10 mouse cellular contexts compared by ENCODE assay signal in genomic region chrX:58490861-58491260, GRCm38 (mm10).
DNase-seq lines count a peak whose midpoint lies in the region; ATAC-seq and TF ChIP-seq lines count a peak whose summit lies in the region.
"Had no signal": no experiment of that assay in that cellular context is flagged by ENCODE, and none has a peak within 500 bp of the region (broad histone marks: within the 10 kb centered on the region; RNA-seq: fewer than 3 reads in every experiment).

No protein-coding gene starts in this region.

- no peak for ATAC-seq in inflammation-experienced regulatory T-cells, adult 6 months

- TF ChIP-seq CTCF in layer of hippocampus, adult 2 months (conservative IDR thresholded peaks at IDR 0.05): peak; percentile 91

- no peak overlapping the region for H3K4me3 ChIP-seq in layer of hippocampus, adult 2 months
- H3K4me3 ChIP-seq: embryonic facial prominence, embryonic 13.5 days; liver, embryonic 13.5 days had no signal

- peak; percentile 48 to 61 for DNase-seq in cerebellum, postnatal 10 days
- DNase-seq in cerebellum, adult 9-11 months: no peak
- peak in 1 of 2 experiments; percentile 47 for DNase-seq in layer of hippocampus, adult 2 months (ENCODE audit: low spot score in 2 of 2)
- no peak for DNase-seq in layer of hippocampus, adult 9-10 months (ENCODE audit: low spot score)
- DNase-seq in 3T3-L1 (ENCODE audit: low read depth, low spot score): peak; percentile 43
- peak; percentile 5 for DNase-seq in brain, adult 2 months (ENCODE audit: low read depth, low spot score)
- no peak for DNase-seq in urinary bladder, postnatal 4 days (ENCODE audit: low spot score in 2 of 2)
- DNase-seq: liver, embryonic 13.5 days had no signal

- H3K27ac ChIP-seq in layer of hippocampus, adult 2 months: no peak overlapping the region
- H3K27ac ChIP-seq: embryonic facial prominence, embryonic 13.5 days; liver, embryonic 13.5 days had no signal

Comparison
In these comparisons a context has a peak if more than half of its experiments do, and no peak if none do; other contexts are left out.
1. DNase-seq: peak in cerebellum, postnatal 10 days (2 of 2), 3T3-L1 (single experiment) and brain, adult 2 months (single experiment); none in cerebellum, adult 9-11 months (single experiment), layer of hippocampus, adult 9-10 months (single experiment) and urinary bladder, postnatal 4 days (0 of 2).